Mouse (Mus musculus): ENCODE results near the gene Sumo3.

Gene Sumo3

DNA sequence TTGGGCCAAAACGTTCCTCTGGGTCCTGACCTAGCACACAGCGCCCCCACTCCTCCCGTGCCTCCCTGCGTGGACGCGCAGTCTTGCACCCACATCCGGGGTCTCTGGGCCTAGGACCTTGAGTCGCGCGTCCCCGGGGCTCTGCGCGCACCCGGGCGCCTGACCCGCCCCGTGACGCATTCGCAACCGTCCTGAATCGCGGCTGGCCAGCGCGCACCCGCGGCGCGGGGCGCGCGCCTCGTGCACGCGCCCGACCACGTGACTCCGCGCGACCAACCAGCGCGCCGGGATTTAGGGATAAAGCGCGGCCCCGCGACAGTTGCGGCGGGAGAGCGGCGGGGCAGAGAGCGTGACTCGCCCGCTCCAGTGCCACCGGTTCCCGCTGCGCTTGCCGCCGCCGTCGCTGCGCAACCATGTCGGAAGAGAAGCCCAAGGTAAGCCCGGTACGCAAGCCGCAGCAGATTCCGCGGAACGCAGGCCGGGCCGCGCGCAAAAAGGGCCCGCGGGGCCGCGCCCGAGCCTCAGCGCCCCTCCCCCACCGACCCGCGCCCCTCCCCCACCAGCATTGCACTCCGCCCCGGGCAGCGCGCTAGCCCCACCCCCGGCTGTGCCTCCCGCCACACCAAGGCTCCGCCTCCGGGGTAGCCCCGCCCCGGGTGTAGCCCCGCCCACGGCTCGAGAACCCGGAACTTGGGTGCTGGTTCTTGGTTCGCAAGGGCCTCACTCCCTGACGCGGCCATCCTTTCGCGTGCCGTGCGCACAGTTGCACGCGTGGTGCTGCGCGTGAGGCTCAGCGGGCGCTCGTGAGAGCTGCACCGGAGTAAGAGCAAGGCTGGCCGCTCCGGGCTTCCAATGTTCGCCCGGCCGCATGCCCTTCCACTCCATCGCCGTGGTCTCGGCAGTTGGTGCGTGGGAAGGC, at the start of gene Sumo3, which contains the start of gene Gm49325:
TSS of gene Sumo3 (plus strand) at position 190 of the 919 bp plus-strand sequence.
TSS of gene Gm49325 (plus strand) at position 290 of the 919 bp plus-strand sequence.
- DNase-seq (ENCODE audit: low read depth, low spot score) = peak; percentile 92

DNA sequence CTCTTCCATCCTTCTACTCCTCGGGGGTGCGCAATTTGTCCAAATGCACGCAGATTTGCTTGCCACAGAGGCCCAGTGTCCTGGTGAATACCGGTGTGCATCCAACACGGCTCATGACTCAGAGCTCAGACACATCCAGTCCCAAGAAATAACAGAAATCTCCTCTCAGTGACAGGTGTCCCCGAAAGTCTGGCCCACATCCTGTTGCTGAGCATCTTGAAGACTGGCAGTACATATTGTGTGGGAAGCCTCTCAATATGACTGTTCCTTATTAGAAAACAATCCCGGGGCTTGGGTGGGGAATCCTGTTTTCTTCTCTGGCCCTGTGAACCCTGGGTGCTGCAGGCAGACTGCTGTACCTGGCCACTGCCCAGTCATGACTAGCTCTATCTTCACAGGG, 49.3 kb upstream of the Sumo3 start:
- DNase-seq (ENCODE audit: low read depth, low spot score) = no peak

DNA sequence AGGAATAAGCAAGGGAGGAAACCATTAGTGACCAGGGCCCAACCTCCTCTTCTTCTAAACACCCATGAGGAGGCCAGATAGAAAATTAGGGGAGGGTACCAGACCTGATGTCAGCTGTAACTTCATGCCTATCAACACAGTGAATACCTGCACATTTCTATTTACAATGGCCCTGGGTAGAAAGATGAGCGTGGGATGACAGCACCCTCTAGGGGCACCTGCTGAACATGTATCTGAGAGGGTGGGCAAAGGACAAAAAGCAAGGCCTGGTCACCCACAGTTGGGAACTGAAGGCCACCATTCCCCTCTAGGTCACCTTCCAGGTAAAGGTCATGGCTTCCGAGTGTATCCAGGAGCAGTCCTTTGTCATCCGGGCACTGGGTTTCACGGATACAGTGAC, 48.3 kb upstream of the Sumo3 start:
- DNase-seq (ENCODE audit: low read depth, low spot score) = no peak

DNA sequence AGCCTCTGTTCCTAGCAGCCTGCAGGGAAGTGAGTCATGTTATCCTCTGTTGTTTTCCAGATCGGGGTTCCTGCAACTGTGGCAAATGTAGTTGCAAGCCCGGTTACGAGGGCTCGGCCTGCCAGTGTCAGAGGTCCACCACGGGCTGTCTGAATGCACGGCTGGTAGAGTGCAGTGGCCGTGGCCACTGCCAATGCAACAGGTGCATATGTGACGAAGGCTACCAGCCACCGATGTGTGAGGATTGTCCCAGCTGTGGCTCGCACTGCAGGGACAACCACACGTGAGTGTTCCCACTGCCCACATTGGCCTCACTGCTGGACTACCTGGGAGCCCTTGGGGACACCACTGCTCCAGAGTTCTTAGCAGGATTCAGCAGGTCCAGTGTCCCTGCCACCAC, 45.8 kb upstream of the Sumo3 start:
- DNase-seq (ENCODE audit: low read depth, low spot score) = no peak

DNA sequence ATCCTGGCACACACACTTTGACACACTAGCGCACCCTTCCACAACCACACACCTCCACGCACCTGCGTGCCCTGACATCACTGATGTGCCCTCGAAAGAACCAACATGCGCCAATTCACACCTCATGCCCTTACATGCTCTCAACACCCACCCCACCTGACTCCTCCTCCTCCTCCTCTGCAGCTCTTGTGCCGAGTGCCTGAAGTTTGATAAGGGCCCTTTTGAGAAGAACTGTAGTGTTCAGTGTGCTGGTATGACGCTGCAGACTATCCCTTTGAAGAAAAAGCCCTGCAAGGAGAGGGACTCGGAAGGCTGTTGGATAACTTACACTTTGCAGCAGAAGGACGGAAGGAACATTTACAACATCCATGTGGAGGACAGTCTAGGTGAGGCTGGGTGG, 45.1 kb upstream of the Sumo3 start:
- no peak for DNase-seq (ENCODE audit: low read depth, low spot score)

DNA sequence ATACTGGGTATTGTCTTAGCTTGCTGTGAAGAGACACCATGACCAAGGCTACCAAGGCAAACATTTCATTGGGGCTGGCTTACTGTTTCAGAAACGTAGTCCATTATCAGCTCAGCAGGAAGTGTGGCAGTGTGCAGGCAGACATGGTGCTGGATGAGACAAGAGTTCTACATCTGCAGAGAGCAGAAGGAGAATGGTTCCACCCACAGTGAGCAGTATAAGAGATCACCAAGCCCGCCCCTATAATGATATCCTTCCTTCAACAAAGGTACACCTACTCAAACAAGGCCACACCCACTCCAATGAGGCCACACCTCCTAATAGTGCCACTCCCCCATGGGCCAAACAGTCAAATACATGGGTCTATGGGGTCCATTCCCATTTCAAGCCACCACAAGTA, 44.4 kb upstream of the Sumo3 start:
- no peak for DNase-seq (ENCODE audit: low read depth, low spot score)

DNA sequence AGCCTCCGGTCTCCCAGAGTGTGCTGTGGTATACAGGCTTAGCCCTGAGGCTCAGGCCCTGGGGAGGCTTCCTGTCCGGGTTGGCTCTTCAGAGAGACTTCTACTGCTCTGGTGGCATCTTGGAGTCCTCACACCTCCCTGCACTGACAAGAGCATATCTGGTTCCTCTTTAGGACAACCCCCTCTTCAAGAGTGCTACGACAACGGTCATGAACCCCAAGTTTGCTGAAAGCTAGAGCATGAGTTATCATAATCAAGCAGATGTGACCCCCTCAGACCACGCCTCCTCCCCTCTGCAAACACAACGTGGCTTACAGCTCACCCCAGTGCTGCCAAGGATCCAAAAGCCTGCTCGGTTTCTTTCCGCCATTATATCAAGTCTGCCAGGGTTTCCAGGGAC, 40.9 kb upstream of the Sumo3 start:
- DNase-seq (ENCODE audit: low read depth, low spot score) = no peak

DNA sequence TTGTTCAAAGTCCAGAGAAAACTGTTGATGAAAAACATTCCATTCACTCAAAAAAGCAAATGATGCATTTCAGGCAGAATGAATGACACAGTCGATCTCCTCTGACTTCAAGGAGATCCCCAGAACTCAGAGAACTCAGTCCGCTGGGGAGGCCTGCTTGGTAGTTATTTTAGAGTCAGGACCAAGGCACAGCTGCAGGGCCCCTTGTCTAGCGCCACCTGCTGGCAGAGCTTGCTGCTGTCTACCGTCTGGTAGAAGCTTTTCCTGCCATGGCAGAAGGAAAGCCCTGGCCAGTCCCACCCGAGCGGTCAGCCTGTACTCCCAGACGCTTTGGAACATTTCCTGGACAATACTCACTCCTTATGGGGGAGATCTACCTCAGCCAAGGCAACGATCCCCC, 39.2 kb upstream of the Sumo3 start:
- peak; percentile 74 for DNase-seq (ENCODE audit: low read depth, low spot score)

DNA sequence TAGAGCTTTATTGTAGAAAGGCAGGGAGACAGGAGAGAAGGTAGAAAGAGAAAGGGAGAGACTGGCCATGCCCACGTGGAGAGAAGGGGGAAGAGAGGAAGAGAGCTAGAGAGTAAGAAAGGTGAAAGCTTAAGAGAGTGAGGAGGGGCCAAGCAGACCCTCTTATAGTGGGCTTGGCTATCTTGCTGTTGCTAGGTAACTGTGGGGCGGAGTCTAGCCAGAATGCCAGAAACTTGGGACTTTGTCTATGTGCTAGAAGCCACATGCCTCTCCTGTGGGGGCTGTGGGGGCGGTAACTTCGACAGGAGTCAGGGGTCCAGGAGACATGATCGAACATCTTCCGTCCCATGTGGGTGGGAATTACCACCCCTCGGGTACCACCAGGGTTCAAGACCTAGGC, 36.4 kb upstream of the Sumo3 start:
- no peak for DNase-seq (ENCODE audit: low read depth, low spot score)

DNA sequence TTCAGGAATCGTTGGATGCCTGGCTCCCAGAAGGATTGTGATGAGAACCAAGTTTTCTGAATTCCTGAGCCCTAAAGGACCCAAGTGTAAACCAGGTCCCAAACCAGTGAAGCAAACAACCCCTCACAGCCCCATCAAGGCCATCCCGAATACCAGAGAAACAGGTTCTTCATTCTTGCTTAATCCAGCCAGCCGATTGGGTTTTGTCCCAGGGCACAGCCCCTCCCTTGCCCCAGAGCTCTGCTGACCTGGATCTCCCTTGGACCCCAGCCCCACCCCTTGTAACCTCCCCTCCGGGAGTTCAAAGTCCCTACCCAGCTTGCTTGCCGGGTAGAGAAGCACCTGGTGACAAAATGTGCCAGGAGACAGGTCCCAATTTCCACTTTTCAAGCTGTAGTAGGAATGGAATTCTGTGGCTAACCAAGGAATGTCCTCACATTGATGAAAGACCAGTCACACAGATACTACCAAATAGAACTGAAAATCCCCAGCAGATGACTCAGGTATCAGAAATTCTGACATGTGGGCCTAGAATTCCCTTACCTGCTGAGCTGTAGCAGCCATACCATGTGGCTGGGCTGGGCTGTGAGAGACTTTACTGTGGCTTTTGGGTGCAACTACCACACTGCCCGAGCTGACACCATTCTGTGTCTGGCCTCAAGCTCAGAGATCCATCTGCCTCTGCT, 35.8 kb upstream of the Sumo3 start:
- no peak for DNase-seq (ENCODE audit: low read depth, low spot score)

DNA sequence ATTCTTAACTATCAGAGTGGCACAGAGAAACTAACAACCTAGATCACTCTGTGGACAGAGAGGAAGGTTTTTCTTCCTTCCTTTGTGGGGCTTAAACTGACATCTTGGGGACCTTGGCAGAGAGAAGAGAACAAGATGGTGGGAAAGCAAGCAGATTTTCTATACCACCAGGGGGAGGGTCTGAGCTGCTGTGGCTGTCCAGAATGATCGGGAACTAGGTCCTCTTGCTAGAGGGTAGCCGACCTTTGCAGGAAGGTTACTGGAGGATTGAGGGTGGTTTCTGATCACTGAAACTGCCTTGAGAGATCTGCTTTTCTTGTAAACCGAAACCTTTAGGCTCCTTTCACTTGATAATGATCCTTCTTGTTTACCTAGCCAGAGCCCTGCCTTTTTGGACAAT, 33.7 kb upstream of the Sumo3 start:
- DNase-seq (ENCODE audit: low read depth, low spot score) = no peak

DNA sequence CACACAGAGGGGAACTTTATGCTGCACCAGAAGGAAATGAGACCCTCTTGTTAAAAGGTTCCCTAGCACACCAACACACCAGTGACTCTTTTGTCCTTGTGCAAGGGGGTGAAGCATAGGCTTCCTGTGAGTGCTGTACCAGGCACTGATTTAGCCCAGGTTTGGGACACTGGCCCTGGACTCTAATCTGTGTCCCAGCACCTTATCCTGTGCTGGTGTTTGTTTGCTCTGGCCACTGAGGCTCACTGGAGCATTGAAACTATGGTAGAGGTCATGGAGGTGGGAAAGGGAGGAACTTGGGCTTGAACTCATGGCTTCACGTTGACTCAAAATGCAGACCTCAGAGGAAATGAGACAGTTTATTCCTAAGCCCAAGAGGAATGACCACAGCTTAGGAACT, 32.7 kb upstream of the Sumo3 start:
- DNase-seq (ENCODE audit: low read depth, low spot score) = no peak

DNA sequence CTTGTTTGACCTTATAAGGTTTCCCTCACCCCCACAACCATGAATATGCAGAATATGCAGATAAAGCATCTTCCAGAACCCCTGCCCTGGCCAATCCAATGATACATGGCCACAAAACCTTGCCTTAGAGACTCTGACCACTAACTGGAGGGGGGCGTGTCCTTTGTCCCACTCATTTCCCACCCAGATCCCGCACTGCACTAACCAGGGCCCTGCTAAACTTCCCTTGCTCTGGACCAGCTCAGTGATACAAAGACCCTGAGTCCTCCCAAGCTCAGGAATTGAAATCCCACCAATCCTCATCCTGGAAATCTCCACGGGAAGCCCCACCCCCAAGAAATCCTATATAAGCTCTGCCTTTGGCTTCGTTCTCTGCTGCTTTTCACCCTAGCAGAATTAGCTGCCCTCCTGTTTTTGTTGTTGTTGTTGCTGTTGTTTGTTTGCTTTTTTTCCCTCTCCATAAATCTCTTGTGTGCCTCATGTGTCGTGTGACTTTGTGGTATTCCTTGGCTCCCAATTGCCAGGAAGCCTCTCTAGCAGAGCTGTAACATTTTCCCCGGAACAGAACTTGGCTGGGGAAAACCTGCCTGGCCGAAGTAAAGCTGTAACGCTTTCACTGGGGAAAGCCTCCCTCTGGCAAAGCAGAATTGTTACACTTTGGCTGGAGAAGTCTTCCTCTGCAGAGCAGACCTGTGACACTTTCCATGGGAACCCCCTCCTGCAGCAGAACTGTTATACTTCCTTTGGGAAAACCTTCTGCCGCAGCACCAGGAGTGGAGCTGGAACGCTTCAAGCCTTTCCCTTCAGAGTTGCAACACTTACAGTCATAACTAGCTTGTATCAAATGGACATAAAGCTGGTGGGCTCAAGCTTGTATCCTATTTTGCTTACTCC, 25.6 kb upstream of the Sumo3 start:
- no peak for DNase-seq (ENCODE audit: low read depth, low spot score)

DNA sequence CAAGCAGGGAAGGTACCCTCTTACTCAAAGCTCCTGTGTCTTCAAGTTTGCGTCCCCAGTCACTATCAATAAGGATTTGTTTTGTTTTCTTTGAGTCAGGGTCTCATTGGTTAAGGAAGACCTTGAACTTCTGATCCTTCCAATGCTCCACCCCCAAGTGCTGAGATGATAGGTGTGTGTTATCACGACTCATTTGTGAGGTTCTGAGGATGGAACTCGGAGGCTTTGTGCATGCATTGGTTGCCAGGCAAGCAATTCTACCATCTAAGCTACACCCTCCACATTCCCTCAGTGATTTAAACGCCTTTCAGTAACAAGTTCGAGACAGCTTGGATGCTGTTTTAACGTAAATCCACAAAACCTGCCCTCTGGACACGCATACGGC, 24.9 kb upstream of the Sumo3 start:
- DNase-seq (ENCODE audit: low read depth, low spot score) = no peak

DNA sequence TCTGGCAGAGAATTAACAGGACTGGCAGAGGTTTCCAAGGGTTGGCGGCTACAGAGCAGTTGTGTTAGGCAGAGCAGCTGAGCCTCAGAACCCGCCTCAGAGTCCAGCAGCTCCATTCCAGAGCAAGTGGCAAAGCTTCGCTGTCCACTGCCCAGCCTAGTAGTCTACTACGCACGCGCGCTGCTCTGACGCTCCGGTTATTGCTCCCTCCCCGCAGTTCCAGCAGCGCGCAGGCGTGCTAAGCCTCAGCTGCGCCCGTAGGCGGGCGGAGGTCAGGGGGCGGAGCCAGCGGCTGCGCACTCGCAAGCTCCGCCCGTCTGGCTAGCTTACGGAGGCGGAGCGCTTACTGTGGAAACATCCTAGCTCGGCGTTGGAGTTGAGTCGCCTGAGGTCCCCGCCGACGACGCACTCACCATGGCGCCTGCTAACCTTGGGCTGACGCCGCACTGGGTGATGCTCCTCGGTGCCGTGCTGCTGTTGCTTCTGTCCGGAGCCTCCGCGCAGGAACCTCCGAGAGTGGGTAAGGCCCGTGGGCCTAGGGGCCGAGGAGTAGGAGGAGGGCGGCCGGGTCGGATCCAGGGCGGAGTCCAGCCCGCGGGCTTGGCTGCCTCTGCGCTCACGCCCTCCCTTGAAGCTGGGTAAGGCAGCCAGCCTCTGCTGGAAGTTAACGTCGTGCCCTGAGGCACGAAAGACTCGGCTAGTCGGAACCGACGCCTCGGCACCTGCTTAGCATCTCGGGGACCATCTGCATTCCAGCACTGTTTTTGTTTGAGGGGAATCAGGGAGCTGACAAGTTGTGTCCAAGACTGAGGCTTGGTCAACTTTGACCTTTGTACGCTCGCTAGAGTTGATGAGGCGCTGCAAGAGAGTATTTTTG, 24.3 kb upstream of the Sumo3 start, which contains the start of gene Pttg1ip:
TSS of gene Pttg1ip (plus strand) at position 313 of the 877 bp plus-strand sequence.
- DNase-seq (ENCODE audit: low read depth, low spot score) = peak; percentile 99

DNA sequence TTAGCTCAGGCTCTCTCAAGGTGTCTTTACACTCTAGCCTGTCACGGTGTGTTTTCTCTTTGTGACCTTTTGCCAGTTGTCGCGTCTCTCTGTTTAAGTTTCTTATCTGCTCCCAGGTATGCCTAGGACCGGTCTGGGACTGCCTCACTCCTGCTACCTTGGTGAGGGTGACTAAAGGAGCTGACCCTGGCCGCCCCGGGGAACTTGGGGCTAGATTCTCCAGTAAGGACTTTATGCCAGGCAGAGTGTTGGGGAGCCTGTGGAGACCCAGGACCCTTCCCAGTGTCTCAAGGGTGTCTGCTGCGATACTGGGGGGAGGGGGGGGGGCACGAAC, 23.6 kb upstream of the Sumo3 start:
- no peak for DNase-seq (ENCODE audit: low read depth, low spot score)

DNA sequence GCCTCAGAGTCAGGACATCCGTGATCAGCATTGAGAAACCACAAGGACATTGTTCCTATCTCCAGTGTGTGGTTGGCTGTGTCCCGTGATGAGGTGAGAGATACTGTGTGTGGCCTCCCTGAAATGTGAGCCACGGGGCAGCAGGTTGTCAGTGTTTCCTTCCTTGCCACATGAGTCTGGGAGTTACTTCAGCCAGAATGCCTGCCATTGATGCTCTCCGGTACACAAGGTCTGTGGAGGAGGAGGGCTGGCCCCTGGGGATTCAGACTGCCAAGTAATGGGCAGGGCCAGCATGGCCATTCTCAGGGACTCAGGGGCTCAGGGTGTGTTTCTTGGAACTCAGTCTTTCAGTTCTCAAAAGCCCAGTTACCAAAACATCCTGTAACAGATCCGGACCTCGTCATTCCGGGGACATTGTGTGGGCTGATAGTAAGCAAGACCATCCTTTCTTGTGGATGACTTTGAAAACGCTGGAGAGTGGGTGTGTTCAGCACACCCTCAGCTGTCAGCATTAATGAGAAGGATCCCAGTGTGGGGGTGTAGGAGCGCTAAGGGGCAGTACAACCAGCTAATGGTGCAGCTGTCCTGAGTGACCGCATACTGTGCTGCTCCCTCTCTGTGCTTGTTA, 22.0 kb upstream of the Sumo3 start:
- DNase-seq (ENCODE audit: low read depth, low spot score) = no peak

DNA sequence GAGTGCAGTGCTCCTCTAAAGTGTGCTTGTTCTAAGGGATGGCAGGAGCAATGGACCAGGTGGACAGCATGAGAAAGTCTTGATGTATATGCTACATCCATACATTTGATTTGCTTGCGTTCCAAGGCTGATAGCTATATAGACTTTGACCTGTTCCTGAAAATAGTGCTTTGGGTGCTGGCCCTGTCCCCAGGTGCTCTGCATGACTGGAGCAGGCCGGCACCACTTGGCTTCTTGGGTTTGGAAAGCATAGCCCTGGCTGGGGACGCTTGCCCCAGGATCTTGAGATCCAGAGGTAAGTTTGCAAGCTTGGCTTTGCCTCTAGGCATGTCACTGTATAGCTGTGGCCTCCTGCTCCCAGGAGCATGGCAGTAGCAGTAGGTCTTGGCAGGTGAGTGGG, 19.3 kb upstream of the Sumo3 start:
- no peak for DNase-seq (ENCODE audit: low read depth, low spot score)

DNA sequence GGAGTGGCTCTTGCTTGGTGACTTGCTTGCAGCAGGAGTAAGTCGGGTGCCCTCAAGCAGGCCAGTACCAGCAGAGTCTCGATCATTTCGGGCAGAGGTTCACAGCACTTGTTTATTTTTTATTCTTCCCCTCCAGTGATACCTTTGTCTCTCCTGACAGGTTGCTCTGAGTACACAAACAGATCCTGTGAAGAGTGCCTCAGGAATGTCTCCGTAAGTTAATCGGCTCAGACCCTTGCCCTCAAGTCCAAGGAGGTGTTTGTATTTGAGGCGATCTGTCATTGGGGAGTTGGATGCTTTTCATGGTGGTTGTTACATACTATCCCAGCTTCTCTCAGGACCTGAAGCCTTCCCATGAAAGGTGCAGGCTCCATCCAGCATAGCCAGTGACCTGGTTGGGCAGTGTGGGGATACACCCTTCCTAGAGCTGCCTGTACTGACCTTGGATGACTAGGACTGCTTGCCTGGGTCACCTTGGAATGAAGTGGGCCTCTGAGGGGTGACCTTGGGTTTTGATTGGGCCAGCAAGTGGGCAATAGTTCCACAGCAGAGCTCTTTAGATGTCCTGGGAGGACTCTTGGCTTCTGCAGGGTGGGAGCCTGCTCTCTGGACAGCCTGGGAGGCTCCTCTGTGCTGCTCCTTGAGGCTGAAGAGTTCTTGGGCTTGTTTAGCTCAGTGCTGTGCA, 18.7 kb upstream of the Sumo3 start:
- no peak for DNase-seq (ENCODE audit: low read depth, low spot score)

DNA sequence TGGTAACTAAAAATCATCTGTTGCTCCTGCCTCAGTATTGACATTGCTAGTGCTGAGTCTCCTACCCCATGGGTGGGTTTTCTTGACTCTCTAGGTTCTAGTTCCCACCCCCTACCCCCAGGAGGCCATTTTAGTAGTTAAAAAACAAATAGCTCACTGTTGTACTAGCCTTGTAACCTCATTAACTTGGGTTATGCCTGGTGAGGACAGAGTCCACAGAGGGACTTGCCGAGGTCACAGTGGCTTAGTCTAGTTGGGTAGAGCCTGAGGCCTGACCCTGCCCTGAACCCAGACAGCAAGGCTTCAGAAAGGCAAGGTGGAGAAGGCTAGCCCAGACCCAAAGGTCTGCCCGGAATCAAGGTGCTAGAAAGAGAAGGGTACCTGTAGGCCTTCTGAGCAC, 17.9 kb upstream of the Sumo3 start:
- DNase-seq (ENCODE audit: low read depth, low spot score) = no peak
